Mouse (Mus musculus): ENCODE results near the gene Serpina9.

- TF ChIP-seq CTCF (IDR thresholded peaks at IDR 0.05; ENCODE audit: control insufficient read depth, insufficient read depth, insufficient replicate concordance, low read depth, low read length) (no peak), POLR2A (IDR thresholded peaks at IDR 0.05; ENCODE audit: control insufficient read depth, low read depth, low read length) (no peak)
Observed at GRCm38 (mm10) chr12:103969577-103970116, 43.9 kb downstream of the Serpina9 start.

Measured in testis, adult 2 months (tissue).